Mouse (Mus musculus): Measurements from ENCODE around the gene Krt78. TPM values are rescaled to one million over a fixed set of nuclear protein-coding genes. Genes with fewer than 3 reads are reported as not detected.

The Krt78 gene
- polyA plus RNA-seq, 1 experiment from 2014 or later = 0.04 TPM

DNA sequence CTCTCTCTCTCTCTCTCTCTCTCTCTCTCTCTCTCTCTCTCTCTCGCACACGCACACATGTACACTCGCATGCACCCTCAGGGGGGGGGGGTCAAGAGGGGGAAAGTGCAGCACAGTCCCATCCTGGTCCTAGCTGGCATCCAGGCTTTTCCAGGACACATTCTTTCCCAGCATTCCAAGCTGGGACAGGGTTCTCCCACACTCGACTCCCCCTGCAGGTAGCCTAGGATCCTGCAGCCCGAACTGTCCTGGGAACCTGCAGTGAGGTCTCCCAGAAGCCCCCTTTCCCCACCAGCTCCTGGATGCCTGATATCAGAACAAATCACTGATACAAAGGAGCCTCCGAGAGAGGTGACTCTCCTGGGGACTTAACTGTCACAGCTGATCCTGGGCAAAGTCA is 16.4 kb upstream of the Krt78 start:
- no peak overlapping the region for H3K9ac ChIP-seq
- H3K27me3 ChIP-seq = peaks cover 21% of the 10 kb centered on the region
- no peak overlapping the region for H3K4me2 ChIP-seq
- WGBS = 1% methylated on average over 3 of the region's 6 CpGs
- H3K36me3 ChIP-seq = no peaks in the 10 kb centered on the region
- H3K9me3 ChIP-seq (replicated peaks) = no peaks in the 10 kb centered on the region
- no peak overlapping the region for H3K4me3 ChIP-seq
- no peak for ATAC-seq (replicated peaks; ENCODE audit: insufficient number of reproducible peaks, insufficient read depth, low FRiP score, low read depth)
- H3K4me1 ChIP-seq (replicated peaks) = peaks cover 3% of the 10 kb centered on the region
- no peak overlapping the region for H3K27ac ChIP-seq

DNA sequence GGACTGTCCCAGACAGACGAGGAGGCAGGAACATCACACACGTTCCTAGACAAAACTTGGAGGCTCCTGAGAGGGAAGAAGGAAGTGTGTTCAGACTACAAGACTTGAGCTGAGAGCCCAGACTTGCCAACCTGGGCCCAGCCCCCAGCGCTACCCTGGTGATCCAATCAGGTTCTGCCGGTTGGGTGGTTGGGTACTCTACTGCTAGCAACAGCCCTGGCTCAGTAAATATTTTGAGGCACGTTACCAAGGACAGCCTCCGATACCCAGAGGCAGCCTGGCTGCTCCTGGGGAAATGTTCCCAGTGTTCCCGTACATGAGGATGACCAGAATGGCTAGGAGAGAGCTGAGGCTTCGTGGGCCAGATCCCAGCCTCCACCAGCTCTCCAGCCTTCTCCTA is 12.7 kb upstream of the Krt78 start:
- Histone ChIP-seq H3K27ac (no peak overlapping the region), H3K4me3 (no peak overlapping the region), H3K9me3 (replicated peaks) (no peaks in the 10 kb centered on the region), H3K4me2 (no peak overlapping the region), H3K9ac (no peak overlapping the region), H3K36me3 (no peaks in the 10 kb centered on the region), H3K27me3 (peaks cover 10% of the 10 kb centered on the region; the same call in 1 of the 2 replicates), H3K4me1 (replicated peaks) (no peaks in the 10 kb centered on the region)
- no peak for ATAC-seq (replicated peaks; ENCODE audit: insufficient number of reproducible peaks, insufficient read depth, low FRiP score, low read depth)
- WGBS = 59% methylated on average over 8 of the region's 8 CpGs

DNA sequence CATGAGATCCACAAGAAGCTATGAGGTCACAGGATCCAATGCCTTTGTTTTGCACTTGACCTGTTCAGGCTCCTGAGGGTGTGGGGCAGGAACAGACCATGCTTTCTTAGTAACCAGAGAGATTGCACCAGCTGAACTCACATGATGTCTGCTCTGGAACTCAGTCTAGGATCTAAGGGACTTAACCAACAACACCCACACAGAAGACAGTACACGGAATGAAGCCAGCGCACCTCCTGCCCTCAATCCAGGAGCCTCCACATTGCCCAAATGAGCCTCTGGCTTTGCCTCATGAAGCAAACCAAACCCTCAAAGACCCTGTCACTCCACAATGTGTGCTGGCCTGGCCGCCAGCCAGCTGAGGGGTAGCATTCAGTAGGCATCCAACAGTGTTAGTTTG is 4.8 kb upstream of the Krt78 start:
- WGBS = 77% methylated on average over 3 of the region's 3 CpGs

DNA sequence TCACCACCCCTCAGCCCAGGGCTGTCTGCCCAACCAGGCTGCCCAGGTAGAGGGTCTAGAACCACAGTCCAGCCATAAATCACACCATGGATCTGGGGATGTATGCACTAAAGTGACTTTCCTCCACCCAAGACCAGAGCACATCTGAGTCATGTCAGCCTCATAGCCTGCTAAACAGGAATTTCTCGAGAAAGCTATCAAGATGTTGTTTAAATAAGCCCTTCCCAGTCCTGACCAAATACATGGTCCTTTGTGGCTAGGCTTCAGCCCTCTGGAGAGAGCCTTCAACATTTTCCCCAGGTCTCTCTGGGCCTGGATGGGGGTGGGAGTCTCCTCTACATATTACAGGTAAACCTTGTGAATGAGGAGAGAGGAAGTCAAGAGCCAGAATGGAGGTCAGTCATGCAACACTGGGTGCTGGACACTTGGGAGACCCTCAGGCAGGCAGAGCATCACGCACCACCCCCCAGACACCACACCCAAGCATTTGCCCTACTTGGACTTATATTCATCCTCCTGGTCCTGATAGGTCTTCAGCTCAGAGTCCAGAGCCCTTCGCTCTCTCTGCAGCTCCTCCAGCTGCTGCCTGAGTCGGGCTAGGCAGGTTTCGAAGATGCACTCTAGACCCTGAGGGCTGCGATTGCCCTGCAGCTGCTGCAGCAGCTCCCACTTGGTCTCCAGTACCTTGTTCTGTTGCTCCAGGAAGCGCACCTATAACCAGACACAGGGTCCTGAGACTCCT is 1.2 kb downstream of the Krt78 start:
- H3K9me3 ChIP-seq (replicated peaks) = no peaks in the 10 kb centered on the region
- no peaks in the 10 kb centered on the region for H3K36me3 ChIP-seq
- ATAC-seq (replicated peaks; ENCODE audit: insufficient number of reproducible peaks, insufficient read depth, low FRiP score, low read depth) = no peak
- 77% methylated on average over 7 of the region's 7 CpGs for WGBS
- no peaks in the 10 kb centered on the region for H3K27me3 ChIP-seq
- H3K4me1 ChIP-seq (replicated peaks) = no peaks in the 10 kb centered on the region
- H3K4me3 ChIP-seq = no peak overlapping the region
- no peak overlapping the region for H3K9ac ChIP-seq
- no peak overlapping the region for H3K4me2 ChIP-seq
- no peak overlapping the region for H3K27ac ChIP-seq

More for the DNA sequence above, 4.8 kb upstream of the Krt78 start:
- no peak for ATAC-seq (replicated peaks; ENCODE audit: insufficient number of reproducible peaks, insufficient read depth, low FRiP score, low read depth)
- no peak overlapping the region for H3K4me2 ChIP-seq
- H3K4me1 ChIP-seq (replicated peaks) = no peaks in the 10 kb centered on the region
- no peak overlapping the region for H3K27ac ChIP-seq
- no peaks in the 10 kb centered on the region for H3K36me3 ChIP-seq
- no peak overlapping the region for H3K9ac ChIP-seq
- no peak overlapping the region for H3K4me3 ChIP-seq
- no peaks in the 10 kb centered on the region for H3K9me3 ChIP-seq (replicated peaks)
- H3K27me3 ChIP-seq = no peaks in the 10 kb centered on the region

DNA sequence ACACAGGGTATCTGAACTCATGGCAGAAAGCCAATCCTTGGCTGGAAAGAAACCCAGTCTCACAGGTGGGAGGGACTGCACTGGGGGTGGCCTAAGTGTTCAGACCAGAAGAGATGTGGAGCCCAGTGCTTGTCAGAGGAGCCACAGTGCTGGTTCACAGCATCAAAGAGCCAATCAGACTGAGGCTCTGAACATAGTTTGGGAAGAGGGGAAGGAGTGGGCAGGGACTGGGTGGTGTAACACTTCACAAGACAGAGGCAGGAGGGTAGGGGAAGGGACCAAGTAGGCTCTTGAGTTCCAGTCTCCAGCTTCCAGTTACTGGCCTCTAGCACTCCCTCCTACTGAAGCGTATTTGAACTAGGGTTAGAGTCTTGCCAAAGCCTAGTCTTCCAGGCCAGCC is 8.7 kb downstream of the Krt78 start:
- no peak overlapping the region for H3K4me2 ChIP-seq
- no peak overlapping the region for H3K4me3 ChIP-seq
- peaks cover 25% of the 10 kb centered on the region for H3K4me1 ChIP-seq (replicated peaks)
- 0 out of 2 replicates have a peak, but pooled peaks have one; percentile 11 for ATAC-seq (replicated peaks; ENCODE audit: insufficient number of reproducible peaks, insufficient read depth, low FRiP score, low read depth)
- no peaks in the 10 kb centered on the region for H3K36me3 ChIP-seq
- WGBS = 88% methylated on average over 1 of the region's 1 CpGs
- H3K9me3 ChIP-seq (replicated peaks) = no peaks in the 10 kb centered on the region
- no peak overlapping the region for H3K9ac ChIP-seq
- no peaks in the 10 kb centered on the region for H3K27me3 ChIP-seq
- no peak overlapping the region for H3K27ac ChIP-seq

DNA sequence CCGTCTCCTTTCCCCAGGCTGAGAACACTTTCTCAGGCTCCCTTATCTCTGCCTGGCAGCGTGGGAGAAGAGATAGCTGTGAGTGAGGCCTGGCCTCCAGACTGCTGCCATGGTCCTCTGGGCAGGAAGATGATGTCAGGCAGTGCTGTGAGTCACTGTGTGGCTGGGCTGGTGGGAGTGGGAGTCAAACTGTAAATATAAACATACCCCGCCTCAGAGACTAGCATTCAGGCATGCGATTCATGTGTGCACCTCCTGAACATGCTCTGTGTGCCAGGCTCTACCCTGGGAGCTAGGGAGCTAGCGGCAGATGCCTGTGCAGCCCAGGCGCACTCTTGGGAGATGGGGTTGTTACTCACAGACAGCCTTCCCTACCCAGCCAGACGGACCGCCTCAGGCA is 12.1 kb downstream of the Krt78 start:
- H3K4me2 ChIP-seq = no peak overlapping the region
- no peak overlapping the region for H3K4me3 ChIP-seq
- no peak overlapping the region for H3K9ac ChIP-seq
- WGBS = 30% methylated on average over 8 of the region's 8 CpGs
- H3K36me3 ChIP-seq = no peaks in the 10 kb centered on the region
- no peaks in the 10 kb centered on the region for H3K27me3 ChIP-seq
- no peaks in the 10 kb centered on the region for H3K9me3 ChIP-seq (replicated peaks)
- ATAC-seq (replicated peaks; ENCODE audit: insufficient number of reproducible peaks, insufficient read depth, low FRiP score, low read depth) = 0 out of 2 replicates have a peak, but pooled peaks have one; percentile 23
- peaks cover 27% of the 10 kb centered on the region for H3K4me1 ChIP-seq (replicated peaks)
- H3K27ac ChIP-seq = peak overlapping the region; percentile 33; the same call in 1 of the 2 replicates

DNA sequence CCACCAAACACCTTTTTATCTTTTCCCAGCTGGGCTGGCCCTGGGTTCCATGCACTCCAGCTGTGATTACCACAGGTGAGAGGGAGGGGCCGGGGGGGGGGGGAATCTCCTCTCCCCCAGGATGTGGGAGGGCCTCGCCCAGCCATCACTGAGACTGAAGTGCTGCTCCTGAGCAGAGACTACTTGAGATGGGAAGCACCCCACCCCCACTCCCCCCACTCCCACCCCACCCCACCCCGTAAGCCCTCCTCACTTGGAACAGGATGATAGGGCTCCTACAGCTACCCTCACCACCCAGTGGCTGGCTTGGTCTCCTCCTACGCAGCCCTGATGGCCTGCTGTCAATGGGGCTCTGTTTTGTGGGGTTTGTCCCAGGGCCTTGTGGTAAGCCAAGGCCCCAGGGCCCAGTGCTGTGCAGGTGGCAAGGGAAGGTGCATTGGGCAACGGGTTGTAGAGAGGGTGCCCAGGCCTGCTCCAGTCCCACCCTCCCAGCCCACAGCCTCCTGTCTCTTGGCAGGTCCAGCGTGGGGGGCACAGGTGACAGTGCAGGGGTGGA is 13.7 kb downstream of the Krt78 start, which contains the start of gene Krt79:
Gene Krt79, minus strand, starts transcription at position 51 of the 556 bp plus-strand sequence.
- Histone ChIP-seq H3K27me3 (peaks cover 1% of the 10 kb centered on the region; the same call in 1 of the 2 replicates), H3K9ac (no peak within 1 kb of the TSS), H3K36me3 (no peaks in the 10 kb centered on the region), H3K4me2 (no peak within 1 kb of the TSS), H3K4me1 (replicated peaks) (peaks cover 26% of the 10 kb centered on the region), H3K27ac (no peak within 1 kb of the TSS), H3K9me3 (replicated peaks) (no peaks in the 10 kb centered on the region), H3K4me3 (no peak within 1 kb of the TSS)
- ATAC-seq (replicated peaks; ENCODE audit: insufficient number of reproducible peaks, insufficient read depth, low FRiP score, low read depth) = no peak
- WGBS = 52% methylated on average over 6 of the region's 6 CpGs

DNA sequence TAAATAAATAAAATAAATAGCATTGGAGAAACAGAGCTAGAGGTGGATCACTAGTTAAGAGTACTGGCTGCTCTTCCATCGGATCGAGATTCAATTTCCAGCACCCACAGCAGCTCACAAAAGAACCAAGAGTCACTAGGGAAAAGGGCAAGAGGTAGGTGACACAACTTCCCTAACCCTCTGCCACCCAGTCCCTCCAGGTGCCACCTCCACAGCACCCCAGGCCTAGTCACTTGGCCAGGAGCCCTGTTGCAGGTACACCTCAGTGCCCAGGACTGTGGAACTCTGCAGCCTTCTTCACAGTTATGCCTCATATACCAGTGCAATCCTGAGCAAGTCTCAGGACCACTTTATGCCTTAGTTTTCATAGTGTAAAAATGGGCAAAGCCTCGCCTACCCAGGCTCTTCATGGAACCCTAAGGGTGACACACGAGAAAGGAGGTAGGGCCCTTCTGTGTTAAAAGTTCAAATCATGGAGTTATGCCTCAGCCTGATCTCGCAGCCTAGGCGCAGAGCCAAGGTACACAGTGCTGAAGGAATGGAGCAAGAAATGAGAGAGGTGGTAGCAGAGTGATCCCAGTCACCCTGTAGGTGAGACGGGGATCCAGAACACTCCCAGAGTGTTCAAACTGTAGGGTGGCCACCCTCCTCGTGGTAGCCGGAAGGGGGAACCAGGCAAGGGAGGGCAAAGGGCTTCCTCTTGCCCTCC is 15.3 kb downstream of the Krt78 start:
- Histone ChIP-seq H3K4me3 (no peak overlapping the region), H3K4me2 (no peak overlapping the region), H3K9me3 (replicated peaks) (no peaks in the 10 kb centered on the region), H3K27me3 (peaks cover 4% of the 10 kb centered on the region; the same call in 1 of the 2 replicates), H3K9ac (no peak overlapping the region), H3K36me3 (no peaks in the 10 kb centered on the region), H3K4me1 (replicated peaks) (peaks cover 20% of the 10 kb centered on the region), H3K27ac (no peak overlapping the region)
- 65% methylated on average over 9 of the region's 9 CpGs for WGBS
- no peak for ATAC-seq (replicated peaks; ENCODE audit: insufficient number of reproducible peaks, insufficient read depth, low FRiP score, low read depth)

DNA sequence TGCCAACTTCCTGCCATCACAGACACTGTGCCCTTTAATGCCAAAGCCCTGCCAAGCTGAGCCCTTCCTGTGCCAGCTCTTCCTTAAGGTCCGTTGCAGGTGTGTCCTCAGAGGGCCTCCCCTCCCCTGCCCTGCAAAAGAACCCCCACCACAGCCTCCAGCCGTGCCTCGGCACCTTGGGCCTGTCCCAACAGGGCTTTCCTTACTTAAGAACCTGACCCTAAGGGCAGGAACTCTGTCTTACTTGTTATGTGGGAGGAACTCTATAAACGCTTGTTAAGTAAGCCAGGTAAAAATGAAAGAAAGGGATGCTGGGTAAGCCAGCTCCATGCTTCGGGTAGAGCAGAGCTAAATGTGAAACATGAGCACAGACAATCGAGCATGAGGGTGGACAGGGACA is 21.1 kb downstream of the Krt78 start:
- 76% methylated on average over 6 of the region's 6 CpGs for WGBS
- H3K9me3 ChIP-seq (replicated peaks) = no peaks in the 10 kb centered on the region
- peaks cover 36% of the 10 kb centered on the region for H3K27me3 ChIP-seq
- H3K4me1 ChIP-seq (replicated peaks) = peaks cover 11% of the 10 kb centered on the region
- H3K27ac ChIP-seq = no peak overlapping the region
- no peak overlapping the region for H3K9ac ChIP-seq
- no peaks in the 10 kb centered on the region for H3K36me3 ChIP-seq
- no peak overlapping the region for H3K4me3 ChIP-seq
- no peak for ATAC-seq (replicated peaks; ENCODE audit: insufficient number of reproducible peaks, insufficient read depth, low FRiP score, low read depth)
- no peak overlapping the region for H3K4me2 ChIP-seq

DNA sequence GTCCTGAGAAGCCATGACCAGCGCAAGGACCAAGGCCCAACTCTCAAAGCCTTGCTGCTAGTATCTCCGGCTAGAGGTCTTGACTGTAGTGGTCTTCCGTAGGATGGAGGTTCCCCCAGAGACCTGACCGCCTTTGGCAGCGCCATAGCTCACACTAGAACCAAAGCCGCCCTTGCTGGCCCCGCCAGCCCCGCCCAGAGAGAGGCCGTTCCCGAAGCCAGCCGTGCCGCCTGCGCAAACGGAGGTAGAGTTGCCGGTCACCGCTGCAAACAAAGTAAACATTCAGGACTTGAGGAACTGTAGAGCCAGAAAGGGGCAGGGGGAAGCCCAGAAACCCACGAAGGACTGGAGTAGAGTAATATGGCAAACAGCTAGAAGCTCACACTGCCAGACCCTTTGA is 24.4 kb downstream of the Krt78 start:
- Histone ChIP-seq H3K9ac (no peak overlapping the region), H3K27ac (no peak overlapping the region)
- WGBS = 4% methylated on average over 17 of the region's 17 CpGs

DNA sequence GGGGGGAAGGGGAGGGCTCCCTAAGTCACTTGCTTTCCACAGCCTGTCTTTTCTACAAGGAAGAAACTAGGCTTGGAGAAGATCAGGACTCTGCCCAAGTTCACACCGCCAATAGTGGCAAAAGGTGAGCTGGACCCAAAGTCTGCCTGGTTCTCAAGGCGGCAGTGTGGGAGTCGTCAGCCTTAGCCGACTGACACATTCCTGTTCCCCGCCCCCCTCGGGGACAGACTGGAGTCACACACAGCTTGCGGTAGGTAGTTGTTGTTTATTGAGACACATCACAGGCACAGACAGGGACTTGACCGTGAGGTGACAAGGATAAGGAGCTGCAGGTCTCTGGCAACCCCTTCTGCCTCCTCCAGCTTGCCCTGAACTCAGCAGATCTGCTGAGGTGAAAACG is 25.0 kb downstream of the Krt78 start:
- 13% methylated on average over 9 of the region's 9 CpGs for WGBS
- no peak overlapping the region for H3K9ac ChIP-seq
- peaks cover 46% of the 10 kb centered on the region for H3K27me3 ChIP-seq

More for the DNA sequence above, 24.4 kb downstream of the Krt78 start:
- no peak for ATAC-seq (replicated peaks; ENCODE audit: insufficient number of reproducible peaks, insufficient read depth, low FRiP score, low read depth)
- peaks cover 43% of the 10 kb centered on the region for H3K27me3 ChIP-seq
- H3K4me2 ChIP-seq = peak overlapping the region; percentile 53
- H3K36me3 ChIP-seq = no peaks in the 10 kb centered on the region
- no peaks in the 10 kb centered on the region for H3K9me3 ChIP-seq (replicated peaks)
- H3K4me1 ChIP-seq (replicated peaks) = peaks cover 11% of the 10 kb centered on the region
- peak overlapping the region; percentile 25 for H3K4me3 ChIP-seq

More for the DNA sequence above, 25.0 kb downstream of the Krt78 start:
- H3K9me3 ChIP-seq (replicated peaks) = no peaks in the 10 kb centered on the region
- H3K27ac ChIP-seq = no peak overlapping the region
- ATAC-seq (replicated peaks; ENCODE audit: insufficient number of reproducible peaks, insufficient read depth, low FRiP score, low read depth) = no peak
- peak overlapping the region; percentile 53 for H3K4me2 ChIP-seq
- H3K4me3 ChIP-seq = 0 out of 2 replicates have a peak overlapping the region, but pooled peaks have one; percentile 25
- peaks cover 11% of the 10 kb centered on the region for H3K4me1 ChIP-seq (replicated peaks)
- no peaks in the 10 kb centered on the region for H3K36me3 ChIP-seq

Measured in heart, embryonic 15.5 days (tissue).